Mouse (Mus musculus) B cell, adult 2 months (primary cell): ENCODE measurements around the gene Ubp1.
A peak's percentile ranks its signal among the peaks of the same experiment; 100 is the strongest.

ENCODE experiments used
- DNase-seq, 2 experiments: peaks; one replicate each; pipeline ENCODE4 v3.0.0; 2022

Gene Ubp1

GRCm38 (mm10) chr9:113970041-113970440 is 39.3 kb downstream of the Ubp1 start:
- peak in 1 of 2 experiments; percentile 14 for DNase-seq

GRCm38 (mm10) chr9:113971615-113972014 is 40.9 kb downstream of the Ubp1 start:
- DNase-seq: no peak

- DNase-seq: no peak
Observed at GRCm38 (mm10) chr9:113973857-113974256, 43.1 kb downstream of the Ubp1 start.

- no peak for DNase-seq
Observed at GRCm38 (mm10) chr9:113974945-113975344, 44.2 kb downstream of the Ubp1 start.

- no peak for DNase-seq
Observed at GRCm38 (mm10) chr9:113975442-113975841, 44.7 kb downstream of the Ubp1 start.

GRCm38 (mm10) chr9:113976264-113976663 is 45.5 kb downstream of the Ubp1 start:
- DNase-seq: no peak

- DNase-seq: no peak
Observed at GRCm38 (mm10) chr9:113977225-113977840, 46.6 kb downstream of the Ubp1 start.

- DNase-seq: no peak
Observed at GRCm38 (mm10) chr9:113978656-113979055, 47.9 kb downstream of the Ubp1 start.

- DNase-seq: no peak
Observed at GRCm38 (mm10) chr9:113979356-113979755, 48.6 kb downstream of the Ubp1 start.

- no peak for DNase-seq
Observed at GRCm38 (mm10) chr9:113981099-113981880, 50.6 kb downstream of the Ubp1 start.

GRCm38 (mm10) chr9:113982451-113982850 is 51.7 kb downstream of the Ubp1 start:
- no peak for DNase-seq

GRCm38 (mm10) chr9:113982883-113983670 is 52.3 kb downstream of the Ubp1 start:
- DNase-seq: no peak

- DNase-seq: no peak
Observed at GRCm38 (mm10) chr9:113984946-113985620, 54.3 kb downstream of the Ubp1 start.

GRCm38 (mm10) chr9:113990547-113991248 is 60.0 kb downstream of the Ubp1 start:
- DNase-seq: peak; percentile 78 to 81

- DNase-seq: no peak
Observed at GRCm38 (mm10) chr9:113992810-113993209, 62.1 kb downstream of the Ubp1 start.

GRCm38 (mm10) chr9:113998311-113998710 is 67.6 kb downstream of the Ubp1 start:
- no peak for DNase-seq

- DNase-seq: no peak
Observed at GRCm38 (mm10) chr9:114006801-114007200, 76.1 kb downstream of the Ubp1 start.

- DNase-seq: no peak
Observed at GRCm38 (mm10) chr9:114007850-114008350, 77.2 kb downstream of the Ubp1 start.

- DNase-seq: no peak
Observed at GRCm38 (mm10) chr9:114009526-114009925, 78.8 kb downstream of the Ubp1 start.

- no peak for DNase-seq
Observed at GRCm38 (mm10) chr9:114011203-114011602, 80.5 kb downstream of the Ubp1 start.

- DNase-seq: no peak
Observed at GRCm38 (mm10) chr9:114014034-114014433, 83.3 kb downstream of the Ubp1 start.

- DNase-seq: peak in 1 of 2 experiments; percentile 13
Observed at GRCm38 (mm10) chr9:114015724-114016123, 85.0 kb downstream of the Ubp1 start.
